ENCODE assay signal across 17 mouse cellular contexts in the genomic region with DNA sequence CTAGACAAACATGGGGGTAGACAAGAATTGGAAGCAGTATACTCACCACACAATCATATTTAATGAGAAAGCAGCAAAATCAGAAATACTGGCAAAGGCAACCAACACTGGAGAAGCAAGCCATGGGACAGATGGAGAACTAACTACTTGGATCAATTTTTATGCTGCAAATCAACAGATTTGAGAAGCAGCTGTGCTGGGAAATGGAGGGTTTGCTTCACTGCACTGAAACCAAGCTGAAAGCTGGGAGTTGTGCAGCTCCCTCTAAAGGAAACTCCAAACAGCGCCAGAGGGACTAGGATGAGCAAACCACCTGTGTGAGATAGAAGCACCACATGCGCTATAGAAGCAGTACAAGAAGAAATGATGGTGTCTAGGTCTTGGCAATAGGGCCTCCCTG.
A peak's percentile ranks its signal among the peaks of the same experiment; 100 is the strongest.
DNase-seq lines count a peak whose midpoint lies in the region.
"Had no signal": no experiment of that assay in that cellular context is flagged by ENCODE, and none has a peak within 500 bp of the region (broad histone marks: within the 10 kb centered on the region; RNA-seq: fewer than 3 reads in every experiment).

No protein-coding gene starts in this region.

- no peaks in the 10 kb centered on the region for H3K27me3 ChIP-seq in embryonic facial prominence, embryonic 10.5 days (replicated peaks; ENCODE audit: low read depth, poor library complexity, severe bottlenecking)
- H3K27me3 ChIP-seq: limb, embryonic 12.5 days; midbrain, embryonic 15.5 days; Patski had no signal

- H3K36me3 ChIP-seq in embryonic facial prominence, embryonic 10.5 days (replicated peaks) = no peaks in the 10 kb centered on the region
- H3K36me3 ChIP-seq: limb, embryonic 12.5 days; midbrain, embryonic 15.5 days had no signal

- no peak overlapping the region for H3K27ac ChIP-seq in embryonic facial prominence, embryonic 10.5 days (replicated peaks)
- H3K27ac ChIP-seq: limb, embryonic 12.5 days; midbrain, embryonic 15.5 days had no signal

- H3K9me3 ChIP-seq in embryonic facial prominence, embryonic 10.5 days = no peaks in the 10 kb centered on the region
- H3K9me3 ChIP-seq: limb, embryonic 12.5 days; midbrain, embryonic 15.5 days had no signal

- DNase-seq in cerebellum, postnatal 10 days = peak; percentile 64 to 68
- DNase-seq in cerebellum, adult 11 months = no peak
- DNase-seq in left cerebral cortex, postnatal 4 days = peak; percentile 41
- no peak for DNase-seq in left cerebral cortex, adult 11 months (ENCODE audit: low spot score)
- DNase-seq in layer of hippocampus, adult 18-20 months (ENCODE audit: low spot score in 2 of 2) = peak; percentile 77 to 87
- DNase-seq in right cerebral cortex, postnatal 25 days = peak; percentile 3
- DNase-seq in embryonic facial prominence, embryonic 10.5 days (ENCODE audit: low spot score) = no peak
- no peak for DNase-seq in spleen, adult 12 weeks (ENCODE audit: low spot score)
- DNase-seq: cerebellum, adult 9-11 months; gastrocnemius, postnatal 10 days; kidney, adult 11 months; kidney, postnatal 14 days; lung, postnatal 4 days; thymus, adult 18-20 months had no signal

- H3K4me1 ChIP-seq in embryonic facial prominence, embryonic 10.5 days = no peaks in the 10 kb centered on the region
- H3K4me1 ChIP-seq: limb, embryonic 12.5 days; midbrain, embryonic 15.5 days had no signal

- intact Hi-C loops in left cerebral cortex, postnatal 4 days (cut with DNase I) = no loop called here

- WGBS in embryonic facial prominence, embryonic 10.5 days = 60% methylated on average over 2 of the region's 2 CpGs

- H3K4me3 ChIP-seq in embryonic facial prominence, embryonic 10.5 days = no peak overlapping the region
- H3K4me3 ChIP-seq: limb, embryonic 12.5 days; midbrain, embryonic 15.5 days had no signal

Comparison
In these comparisons a context has a peak if more than half of its experiments do, and no peak if none do; other contexts are left out.
1. DNase-seq: peak in cerebellum, postnatal 10 days (2 of 2), left cerebral cortex, postnatal 4 days (single experiment), layer of hippocampus, adult 18-20 months (2 of 2) and right cerebral cortex, postnatal 25 days (single experiment); none in cerebellum, adult 11 months (single experiment), left cerebral cortex, adult 11 months (single experiment), embryonic facial prominence, embryonic 10.5 days (single experiment) and spleen, adult 12 weeks (single experiment).